Mouse (Mus musculus) heart, postnatal 0 days (tissue): Measurements from ENCODE around the gene Xbp1.

Experiments
- CTCF ChIP-seq: IDR thresholded peaks from 2 replicates; pipeline ENCODE4 v1.5.1; 2016; ENCODE audit warnings: antibody characterized with exemption, control low read depth, low read depth
- EP300 ChIP-seq: IDR thresholded peaks from 2 replicates; pipeline ENCODE4 v1.6.1; 2016; ENCODE audit warnings: antibody characterized with exemption, low read depth

DNA sequence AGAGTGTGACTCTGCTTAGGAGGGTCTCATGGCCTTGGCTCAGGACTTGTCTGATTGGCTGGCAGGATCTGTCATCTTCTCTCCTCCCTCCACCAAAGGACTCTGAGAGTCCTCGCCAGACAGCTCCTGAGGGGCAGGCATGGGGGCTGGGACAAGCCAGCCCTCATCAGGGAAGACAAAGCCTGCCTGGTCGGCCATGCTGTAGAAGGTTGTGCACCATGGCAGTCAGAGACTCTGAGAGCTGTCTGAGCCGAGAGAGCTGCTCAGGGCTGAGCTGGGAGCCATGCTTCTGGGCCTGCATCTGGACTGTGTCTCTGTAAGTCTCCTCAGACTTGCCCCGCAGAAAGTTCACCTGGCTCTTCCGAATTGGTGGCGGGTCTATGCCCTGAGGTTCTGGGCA is 43.4 kb downstream of the Xbp1 start:
- no peak for TF ChIP-seq EP300
- TF ChIP-seq CTCF = no peak
